Mouse (Mus musculus): ENCODE measurements around the gene Arpp19. TPM values are rescaled to one million over a fixed set of nuclear protein-coding genes. Genes with fewer than 3 reads are reported as not detected.
A peak's percentile ranks its signal among the peaks of the same experiment; 100 is the strongest.

The Arpp19 gene
- 390 and 417 TPM in 2 replicates for polyA plus RNA-seq (2012; rRNA removed)

DNA sequence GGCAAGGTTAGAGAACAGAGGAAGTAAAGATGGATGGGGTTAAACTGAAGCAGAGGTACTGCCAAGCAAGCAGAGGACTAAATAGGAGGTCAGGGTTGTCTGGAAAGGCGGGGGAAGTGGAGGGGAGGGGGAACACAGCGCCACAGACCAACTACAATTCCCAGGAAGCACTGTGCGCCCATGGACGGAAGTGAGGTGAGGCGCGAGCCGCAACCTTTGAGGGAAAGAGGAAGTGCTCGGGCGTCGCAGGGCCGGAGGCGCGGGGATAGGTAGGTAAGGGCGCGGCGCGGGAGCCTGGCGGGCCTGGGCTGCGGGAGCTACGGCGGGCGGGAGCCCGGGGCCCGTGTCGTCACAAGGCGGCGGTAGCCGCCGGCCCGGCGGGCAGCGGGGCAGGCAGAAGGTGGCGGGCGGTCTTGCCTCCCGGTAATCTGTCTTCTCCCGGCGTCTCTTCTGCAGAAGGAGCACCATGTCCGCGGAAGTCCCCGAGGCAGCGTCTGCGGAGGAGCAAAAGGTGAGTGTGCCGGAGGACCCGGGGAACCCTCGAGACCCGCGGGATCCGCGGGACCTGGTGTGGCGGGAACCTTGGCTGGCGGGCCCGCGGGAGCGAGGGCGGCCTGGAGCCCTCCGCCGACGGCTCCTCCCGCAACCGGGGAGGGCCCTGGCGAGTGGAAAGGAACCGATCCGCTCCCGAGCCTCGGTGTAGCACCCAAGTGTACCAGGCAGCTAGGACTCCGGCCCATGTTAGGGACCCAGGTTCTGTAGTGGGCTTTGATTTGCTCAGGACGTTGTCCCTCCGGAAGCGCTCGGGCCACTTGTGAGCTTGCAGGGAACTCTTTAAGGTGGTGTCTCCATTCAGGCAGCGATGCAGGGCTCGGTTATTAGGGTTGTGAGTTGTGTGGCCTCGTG is at the start of gene Arpp19:
Arpp19 (plus strand) TSS at position 164 of the 906 bp plus-strand sequence.
- peak; percentile 69; the same call in 1 of the 2 replicates for TF ChIP-seq POLR2A (IDR thresholded peaks at IDR 0.05; ENCODE audit: extremely low read depth, insufficient read depth, low read length)
- no peak for TF ChIP-seq CTCF (IDR thresholded peaks at IDR 0.05; ENCODE audit: extremely low read depth, insufficient read depth, low read length)
- peaks cover 3% of the 10 kb centered on the region; the same call in 1 of the 2 replicates for H3K4me1 ChIP-seq (ENCODE audit: control insufficient read depth, insufficient read depth, low read length)
- peak within 1 kb of the TSS; percentile 97 for H3K4me3 ChIP-seq (ENCODE audit: insufficient read depth, low read length)
- peak within 1 kb of the TSS; percentile 2; the same call in 1 of the 2 replicates for H3K27ac ChIP-seq (ENCODE audit: insufficient read depth, low read length)

DNA sequence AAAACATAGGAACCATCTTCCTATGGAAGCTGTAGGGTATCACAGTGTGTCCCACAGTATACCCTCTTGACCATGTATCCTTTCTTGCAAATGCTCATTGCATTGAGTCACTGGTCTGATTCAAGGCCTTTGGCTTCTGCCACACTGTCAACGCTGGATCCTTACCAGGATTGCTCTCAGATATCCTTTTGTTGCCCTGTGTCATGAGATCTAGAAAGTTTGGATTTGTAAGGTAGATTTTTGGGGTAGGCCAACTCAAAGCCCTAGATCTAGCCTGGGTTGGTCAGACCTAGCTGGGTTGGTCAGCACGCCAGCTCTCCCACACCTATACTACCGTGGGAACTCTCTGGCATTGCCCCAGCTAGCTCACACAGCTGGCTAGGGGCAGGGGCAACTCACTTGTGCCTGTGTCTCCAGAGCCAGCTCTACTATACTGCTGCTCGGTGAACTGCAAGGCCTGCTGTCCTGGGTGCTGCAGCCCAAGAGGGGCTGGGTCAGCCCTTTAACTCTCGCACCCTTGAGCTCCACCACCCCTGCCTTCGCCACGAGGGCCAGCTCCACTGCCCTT is 48.4 kb upstream of the Arpp19 start:
- Histone ChIP-seq H3K4me1 (ENCODE audit: control insufficient read depth, insufficient read depth, low read length) (peaks cover 9% of the 10 kb centered on the region; the same call in 1 of the 2 replicates), H3K27ac (ENCODE audit: insufficient read depth, low read length) (no peak overlapping the region), H3K4me3 (ENCODE audit: insufficient read depth, low read length) (no peak overlapping the region)
- TF ChIP-seq CTCF (IDR thresholded peaks at IDR 0.05; ENCODE audit: extremely low read depth, insufficient read depth, low read length) = no peak
- no peak for TF ChIP-seq POLR2A (IDR thresholded peaks at IDR 0.05; ENCODE audit: extremely low read depth, insufficient read depth, low read length)

DNA sequence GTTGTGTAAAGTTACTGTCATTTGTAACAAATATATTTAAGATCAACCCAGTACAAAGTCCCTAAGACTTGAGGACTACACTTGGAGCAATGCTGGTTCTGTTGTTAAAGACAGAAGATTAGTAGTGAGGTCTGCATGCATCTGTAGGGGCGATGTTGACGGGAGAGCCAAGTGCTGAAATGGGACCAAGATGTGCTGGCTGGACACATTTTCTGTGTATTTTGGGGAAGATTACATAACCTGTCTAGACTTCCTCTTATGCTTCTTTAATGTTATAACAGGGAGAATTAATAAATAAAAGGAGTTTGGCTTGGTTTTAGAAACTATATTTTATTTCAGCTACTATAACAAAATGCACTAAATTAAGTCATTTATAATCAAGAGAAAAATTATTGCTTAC is 47.4 kb upstream of the Arpp19 start:
- Histone ChIP-seq H3K27ac (ENCODE audit: insufficient read depth, low read length) (no peak overlapping the region), H3K4me3 (ENCODE audit: insufficient read depth, low read length) (no peak overlapping the region), H3K4me1 (ENCODE audit: control insufficient read depth, insufficient read depth, low read length) (peaks cover 15% of the 10 kb centered on the region)
- TF ChIP-seq CTCF (IDR thresholded peaks at IDR 0.05; ENCODE audit: extremely low read depth, insufficient read depth, low read length) (no peak), POLR2A (IDR thresholded peaks at IDR 0.05; ENCODE audit: extremely low read depth, insufficient read depth, low read length) (no peak)

DNA sequence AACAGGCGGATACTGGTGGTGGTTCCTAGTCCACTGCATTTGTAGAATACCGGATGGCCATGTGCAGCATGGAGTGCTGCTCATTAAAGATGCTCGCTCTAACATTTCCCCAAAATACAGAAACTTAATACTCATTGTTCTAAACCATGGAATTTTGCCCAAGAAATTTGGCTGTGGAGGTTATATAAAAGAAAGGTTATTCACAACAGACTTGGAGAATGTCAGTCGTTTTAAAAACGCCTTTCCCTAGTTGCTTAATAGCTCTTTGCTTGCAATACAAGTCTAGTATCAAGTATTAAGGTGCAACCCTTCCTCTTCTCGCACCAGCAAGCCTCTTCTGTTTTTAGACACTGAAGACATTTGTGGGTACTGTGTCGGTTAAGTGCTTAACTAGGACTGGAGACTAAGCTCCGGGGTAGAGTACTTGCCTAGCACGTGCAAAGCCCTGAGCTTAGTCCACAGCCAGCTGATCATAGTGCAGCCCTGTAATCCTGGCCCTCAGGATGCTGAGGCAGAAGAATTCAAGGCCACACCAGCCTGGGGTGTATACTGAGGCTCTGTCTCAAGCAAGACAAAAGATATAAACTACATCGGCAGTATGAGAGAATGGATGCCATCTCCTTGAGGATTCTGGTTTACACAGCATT is 42.7 kb upstream of the Arpp19 start:
- TF ChIP-seq POLR2A (IDR thresholded peaks at IDR 0.05; ENCODE audit: extremely low read depth, insufficient read depth, low read length) (no peak), CTCF (IDR thresholded peaks at IDR 0.05; ENCODE audit: extremely low read depth, insufficient read depth, low read length) (no peak)
- H3K4me1 ChIP-seq (ENCODE audit: control insufficient read depth, insufficient read depth, low read length) = peaks cover 17% of the 10 kb centered on the region
- no peak overlapping the region for H3K4me3 ChIP-seq (ENCODE audit: insufficient read depth, low read length)
- H3K27ac ChIP-seq (ENCODE audit: insufficient read depth, low read length) = 0 out of 2 replicates have a peak overlapping the region, but pooled peaks have one; percentile 6

DNA sequence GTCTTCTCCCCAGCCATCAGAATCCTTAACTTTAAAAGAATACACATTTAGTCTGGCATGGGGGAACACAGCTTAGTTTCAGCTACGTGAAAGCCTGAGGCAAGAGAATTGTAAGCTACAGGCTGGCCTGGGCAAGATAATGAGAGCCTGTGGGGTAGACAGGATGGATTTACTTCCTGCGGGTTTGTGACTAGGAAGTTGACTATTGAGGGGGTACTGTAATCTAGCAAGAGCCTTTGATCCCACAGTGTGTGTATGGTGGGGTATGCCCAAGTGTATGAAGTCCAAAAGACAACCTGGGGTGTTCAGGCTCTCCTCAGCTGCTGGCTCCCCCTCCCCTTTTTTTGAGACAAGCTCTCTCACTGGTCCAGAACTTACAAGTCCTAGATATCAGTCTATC is 41.1 kb upstream of the Arpp19 start:
- peaks cover 15% of the 10 kb centered on the region for H3K4me1 ChIP-seq (ENCODE audit: control insufficient read depth, insufficient read depth, low read length)
- TF ChIP-seq CTCF (IDR thresholded peaks at IDR 0.05; ENCODE audit: extremely low read depth, insufficient read depth, low read length) (no peak), POLR2A (IDR thresholded peaks at IDR 0.05; ENCODE audit: extremely low read depth, insufficient read depth, low read length) (no peak)
- H3K4me3 ChIP-seq (ENCODE audit: insufficient read depth, low read length) = no peak overlapping the region
- H3K27ac ChIP-seq (ENCODE audit: insufficient read depth, low read length) = no peak overlapping the region

GRCm38 (mm10) chr9:74997976-74998375 is 39.4 kb upstream of the Arpp19 start:
- no peak overlapping the region for H3K4me3 ChIP-seq (ENCODE audit: insufficient read depth, low read length)
- H3K4me1 ChIP-seq (ENCODE audit: control insufficient read depth, insufficient read depth, low read length) = peaks cover 12% of the 10 kb centered on the region
- no peak for TF ChIP-seq CTCF (IDR thresholded peaks at IDR 0.05; ENCODE audit: extremely low read depth, insufficient read depth, low read length)
- no peak for TF ChIP-seq POLR2A (IDR thresholded peaks at IDR 0.05; ENCODE audit: extremely low read depth, insufficient read depth, low read length)
- no peak overlapping the region for H3K27ac ChIP-seq (ENCODE audit: insufficient read depth, low read length)

- no peak for TF ChIP-seq POLR2A (IDR thresholded peaks at IDR 0.05; ENCODE audit: extremely low read depth, insufficient read depth, low read length)
- TF ChIP-seq CTCF (IDR thresholded peaks at IDR 0.05; ENCODE audit: extremely low read depth, insufficient read depth, low read length) = no peak
- H3K27ac ChIP-seq (ENCODE audit: insufficient read depth, low read length) = no peak overlapping the region
- no peak overlapping the region for H3K4me3 ChIP-seq (ENCODE audit: insufficient read depth, low read length)
- peaks cover 5% of the 10 kb centered on the region; the same call in 1 of the 2 replicates for H3K4me1 ChIP-seq (ENCODE audit: control insufficient read depth, insufficient read depth, low read length)
Measured at GRCm38 (mm10) chr9:75001006-75001405, 36.4 kb upstream of the Arpp19 start.

DNA sequence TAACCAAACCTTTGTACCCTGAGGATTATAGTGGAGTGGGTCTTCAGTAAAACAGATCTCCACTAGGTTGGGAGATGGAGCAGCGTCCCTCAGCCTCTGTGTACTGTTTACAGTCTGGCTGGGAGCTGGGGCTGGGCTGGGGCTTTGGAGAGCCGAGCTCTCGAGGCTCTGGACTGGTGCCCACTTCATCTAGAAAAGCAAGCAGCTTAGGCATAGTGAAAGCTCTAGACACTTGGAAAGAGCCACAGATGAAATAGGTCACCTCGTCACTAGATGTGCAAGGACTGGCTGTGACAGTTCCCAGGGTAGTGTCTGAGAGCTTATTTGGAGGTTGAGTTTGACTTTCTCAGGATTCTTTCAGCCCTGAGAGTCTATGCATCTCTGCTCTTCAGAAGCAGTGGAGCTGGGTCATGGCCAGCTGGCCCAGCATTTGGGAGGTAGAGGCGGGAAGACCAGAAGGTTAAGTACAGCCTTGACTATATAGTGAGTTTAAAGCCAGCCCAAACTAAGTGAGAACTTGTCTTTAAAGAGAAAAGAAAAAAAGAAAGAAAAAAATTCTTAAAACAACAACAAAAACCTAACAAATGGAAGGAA is 35.7 kb upstream of the Arpp19 start:
- no peak overlapping the region for H3K27ac ChIP-seq (ENCODE audit: insufficient read depth, low read length)
- TF ChIP-seq POLR2A (IDR thresholded peaks at IDR 0.05; ENCODE audit: extremely low read depth, insufficient read depth, low read length) = no peak
- no peak overlapping the region for H3K4me3 ChIP-seq (ENCODE audit: insufficient read depth, low read length)
- H3K4me1 ChIP-seq (ENCODE audit: control insufficient read depth, insufficient read depth, low read length) = peaks cover 5% of the 10 kb centered on the region; the same call in 1 of the 2 replicates

GRCm38 (mm10) chr9:75002262-75002661 is 35.2 kb upstream of the Arpp19 start:
- peaks cover 5% of the 10 kb centered on the region; the same call in 1 of the 2 replicates for H3K4me1 ChIP-seq (ENCODE audit: control insufficient read depth, insufficient read depth, low read length)
- no peak overlapping the region for H3K27ac ChIP-seq (ENCODE audit: insufficient read depth, low read length)
- TF ChIP-seq POLR2A (IDR thresholded peaks at IDR 0.05; ENCODE audit: extremely low read depth, insufficient read depth, low read length) (no peak), CTCF (IDR thresholded peaks at IDR 0.05; ENCODE audit: extremely low read depth, insufficient read depth, low read length) (no peak)
- no peak overlapping the region for H3K4me3 ChIP-seq (ENCODE audit: insufficient read depth, low read length)

Measured in cortical plate, adult 2 months (tissue).